Mouse (Mus musculus): ENCODE data around the gene Gga3. TPM values are rescaled to one million over a fixed set of nuclear protein-coding genes. Genes with fewer than 3 reads are reported as not detected.

Gene Gga3
- polyA plus RNA-seq, 1 experiment from 2014 or later, result 31.0 TPM

DNA sequence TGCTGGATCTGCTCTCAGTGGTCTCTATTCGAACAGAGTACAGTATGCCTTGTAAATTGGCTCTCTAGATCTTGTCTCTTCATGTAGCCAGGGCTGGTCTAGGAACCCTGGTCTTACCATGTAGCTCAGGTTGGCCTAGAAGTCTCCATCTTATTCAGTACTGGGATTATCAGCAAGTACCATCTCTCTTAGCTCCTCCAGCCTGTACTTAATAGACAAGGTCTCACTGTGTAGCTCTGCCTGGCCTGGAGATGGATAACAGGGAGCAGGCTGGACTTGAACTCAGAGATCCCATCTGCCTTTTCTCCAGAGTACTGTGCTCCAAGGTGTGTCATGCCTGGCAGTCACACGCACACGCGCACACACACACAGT lies 37.8 kb upstream of the Gga3 start:
- in situ Hi-C loops (cut with MboI; ENCODE audit: low pct_unique_long_range_greater_than_20kb), result loop anchor here (5.0 to 10.0 kb wide), 2 partner anchors 71 to 233 kb away; no protein-coding TSS in a partner anchor
- TF ChIP-seq CTCF (IDR thresholded peaks at IDR 0.05), result no peak
- H3K27me3 ChIP-seq, result no peaks in the 10 kb centered on the region
- DNase-seq (ENCODE audit: low read depth, low spot score), result no peak
- ATAC-seq, result no peak
- ChIA-PET CTCF (interaction anchor here (1.1 to 1.4 kb wide), 2 partner anchors 10 to 72 kb away, joined by 4 to 5 read pairs; no protein-coding TSS in a partner anchor), POLR2A (no interaction called here)

GRCm38 (mm10) chr11:115640978-115641663 lies 37.3 kb upstream of the Gga3 start:
- no peak for DNase-seq (ENCODE audit: low read depth, low spot score)
- no peaks in the 10 kb centered on the region for H3K27me3 ChIP-seq
- no peak for TF ChIP-seq CTCF (IDR thresholded peaks at IDR 0.05)
- CTCF ChIA-PET, result interaction anchor here (1.1 to 1.4 kb wide), 3 partner anchors 10 to 72 kb away, joined by 3 to 5 read pairs (median 4); no protein-coding TSS in a partner anchor
- ATAC-seq, result no peak
- in situ Hi-C loops (cut with MboI; ENCODE audit: low pct_unique_long_range_greater_than_20kb), result loop anchor here (5.0 to 10.0 kb wide), 2 partner anchors 71 to 234 kb away; no protein-coding TSS in a partner anchor
- POLR2A ChIA-PET, result no interaction called here

- no peak for ATAC-seq
- H3K27me3 ChIP-seq, result no peaks in the 10 kb centered on the region
- POLR2A ChIA-PET, result no interaction called here
- no peak for TF ChIP-seq CTCF (IDR thresholded peaks at IDR 0.05)
- DNase-seq (ENCODE audit: low read depth, low spot score), result no peak
- in situ Hi-C loops (cut with MboI; ENCODE audit: low pct_unique_long_range_greater_than_20kb), result loop anchor here (5.0 to 10.0 kb wide), 2 partner anchors 72 to 234 kb away; no protein-coding TSS in a partner anchor
- CTCF ChIA-PET, result interaction anchor here (1.3 kb wide), 1 partner anchor 65 kb away, joined by 3 read pairs; no protein-coding TSS in a partner anchor
These were observed 36.5 kb upstream of the Gga3 start for GRCm38 (mm10) chr11:115640311-115640828.

- POLR2A ChIA-PET, result no interaction called here
- DNase-seq (ENCODE audit: low read depth, low spot score) (no peak), ATAC-seq (no peak)
- TF ChIP-seq CTCF (IDR thresholded peaks at IDR 0.05), result no peak
- no peaks in the 10 kb centered on the region for H3K27me3 ChIP-seq
- CTCF ChIA-PET, result interaction anchor here (1.3 kb wide), 1 partner anchor 66 kb away, joined by 3 read pairs; no protein-coding TSS in a partner anchor
- in situ Hi-C loops (cut with MboI; ENCODE audit: low pct_unique_long_range_greater_than_20kb), result loop anchor here (5.0 kb wide), 1 partner anchor 173 kb away; the partner anchor contains the start of genes Caskin2 and Tsen54
These were observed 35.7 kb upstream of the Gga3 start for GRCm38 (mm10) chr11:115639540-115639939.

DNA sequence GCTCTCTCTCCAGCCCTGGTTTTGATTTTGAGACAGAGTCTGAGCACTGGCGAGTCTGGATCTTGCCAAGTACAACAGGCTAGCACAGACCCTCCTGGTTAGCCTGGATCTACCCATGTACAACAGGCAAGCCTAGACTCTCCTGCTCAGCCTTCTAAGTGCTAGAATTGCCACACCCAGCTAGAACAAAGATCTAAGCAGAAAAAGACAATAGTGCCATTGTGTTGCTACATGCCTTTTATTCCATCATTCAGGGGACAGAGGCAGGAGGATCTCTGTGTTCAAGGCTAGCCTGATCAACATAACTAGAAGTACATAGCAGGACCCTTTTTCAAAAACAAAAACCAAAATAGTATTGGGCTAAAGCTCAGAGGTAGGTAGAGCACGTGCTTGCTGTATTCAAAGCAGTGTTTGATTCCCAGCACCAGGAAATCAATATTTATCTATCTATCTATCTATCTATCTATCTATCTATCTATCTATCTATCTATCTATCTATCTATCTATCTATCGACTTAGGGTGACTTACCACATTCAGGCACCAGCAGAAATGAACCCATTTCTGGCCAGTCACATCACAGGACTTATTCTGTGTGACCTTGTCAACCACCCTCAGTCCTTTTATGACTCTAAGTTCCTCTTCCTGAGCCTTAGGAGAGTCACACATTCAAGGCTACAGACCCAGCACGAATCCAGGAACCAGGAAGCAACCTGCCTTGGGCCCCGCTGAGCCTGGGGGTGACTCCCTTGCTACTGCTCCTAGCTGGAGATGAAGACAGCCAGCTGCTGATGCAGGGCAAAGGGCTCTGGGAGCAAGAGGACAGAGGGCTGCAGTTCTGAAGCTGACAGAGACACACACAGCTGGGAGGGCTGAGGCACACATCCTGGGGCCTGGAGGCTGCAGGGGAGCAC lies 34.9 kb upstream of the Gga3 start:
- in situ Hi-C loops (cut with MboI; ENCODE audit: low pct_unique_long_range_greater_than_20kb), result loop anchor here (5.0 kb wide), 1 partner anchor 174 kb away; the partner anchor contains the start of genes Caskin2 and Tsen54
- CTCF ChIA-PET, result interaction anchor here (0.6 to 1.6 kb wide), 2 partner anchors 8 to 84 kb away, joined by 3 read pairs; no protein-coding TSS in a partner anchor
- DNase-seq (ENCODE audit: low read depth, low spot score), result no peak
- TF ChIP-seq CTCF (IDR thresholded peaks at IDR 0.05), result no peak
- POLR2A ChIA-PET, result interaction anchor here (0.6 kb wide), 1 partner anchor 459 kb away, joined by 4 read pairs; no protein-coding TSS in a partner anchor
- no peaks in the 10 kb centered on the region for H3K27me3 ChIP-seq
- ATAC-seq, result no peak

GRCm38 (mm10) chr11:115636960-115637359 lies 33.1 kb upstream of the Gga3 start:
- ATAC-seq (no peak), DNase-seq (ENCODE audit: low read depth, low spot score) (no peak)
- in situ Hi-C loops (cut with MboI; ENCODE audit: low pct_unique_long_range_greater_than_20kb), result loop anchor here (5.0 kb wide), 1 partner anchor 175 kb away; the partner anchor contains the start of genes Caskin2 and Tsen54
- H3K27me3 ChIP-seq, result no peaks in the 10 kb centered on the region
- ChIA-PET POLR2A (no interaction called here), CTCF (interaction anchor here (1.6 kb wide), 1 partner anchor 86 kb away, joined by 3 read pairs; no protein-coding TSS in a partner anchor)
- no peak for TF ChIP-seq CTCF (IDR thresholded peaks at IDR 0.05)

- no peak for ATAC-seq
- in situ Hi-C loops (cut with MboI; ENCODE audit: low pct_unique_long_range_greater_than_20kb), result loop anchor here (5.0 kb wide), 1 partner anchor 177 kb away; the partner anchor contains the start of genes Caskin2 and Tsen54
- no peaks in the 10 kb centered on the region for H3K27me3 ChIP-seq
- ChIA-PET POLR2A (no interaction called here), CTCF (interaction anchor here (1.2 to 1.4 kb wide), 2 partner anchors 12 to 79 kb away, joined by 3 to 5 read pairs; no protein-coding TSS in a partner anchor)
- no peak for TF ChIP-seq CTCF (IDR thresholded peaks at IDR 0.05)
- no peak for DNase-seq (ENCODE audit: low read depth, low spot score)
These were observed 31.6 kb upstream of the Gga3 start for GRCm38 (mm10) chr11:115635484-115635883.

GRCm38 (mm10) chr11:115635041-115635440 lies 31.2 kb upstream of the Gga3 start:
- ChIA-PET CTCF (interaction anchor here (1.2 to 1.4 kb wide), 2 partner anchors 12 to 80 kb away, joined by 3 to 5 read pairs; no protein-coding TSS in a partner anchor), POLR2A (no interaction called here)
- ATAC-seq, result no peak
- no peak for DNase-seq (ENCODE audit: low read depth, low spot score)
- H3K27me3 ChIP-seq, result no peaks in the 10 kb centered on the region
- TF ChIP-seq CTCF (IDR thresholded peaks at IDR 0.05), result no peak
- in situ Hi-C loops (cut with MboI; ENCODE audit: low pct_unique_long_range_greater_than_20kb), result loop anchor here (5.0 kb wide), 1 partner anchor 177 kb away; the partner anchor contains the start of genes Caskin2 and Tsen54

GRCm38 (mm10) chr11:115634109-115634508 lies 30.3 kb upstream of the Gga3 start:
- POLR2A ChIA-PET, result no interaction called here
- in situ Hi-C loops (cut with MboI; ENCODE audit: low pct_unique_long_range_greater_than_20kb), result no loop called here
- H3K27me3 ChIP-seq, result no peaks in the 10 kb centered on the region
- CTCF ChIA-PET, result interaction anchor here (1.2 to 1.5 kb wide), 3 partner anchors 13 to 81 kb away, joined by 3 to 5 read pairs (median 3); no protein-coding TSS in a partner anchor
- TF ChIP-seq CTCF (IDR thresholded peaks at IDR 0.05), result no peak
- ATAC-seq (no peak), DNase-seq (ENCODE audit: low read depth, low spot score) (no peak)

DNA sequence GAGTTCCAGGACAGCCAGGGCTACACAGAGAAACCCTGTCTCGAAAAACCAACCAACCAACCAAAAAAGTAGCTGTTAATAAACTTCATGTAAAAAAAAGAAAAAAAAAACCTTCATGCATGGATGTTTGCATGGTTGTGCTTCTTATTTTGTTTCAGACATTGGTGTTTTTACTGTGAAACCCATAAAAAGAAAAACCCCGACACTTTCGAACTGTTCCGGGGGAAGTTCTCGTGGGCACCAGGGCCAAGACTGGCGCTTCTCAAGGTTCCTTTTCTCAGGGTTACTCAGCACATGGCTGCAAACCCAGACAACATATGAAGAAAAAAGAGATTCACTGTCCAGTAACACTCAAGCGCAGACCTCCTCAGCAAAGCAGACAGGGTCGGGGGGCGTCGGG lies 29.0 kb upstream of the Gga3 start:
- ChIA-PET CTCF (interaction anchor here (1.7 to 2.6 kb wide), 5 partner anchors 14 to 85 kb away, joined by 6 to 23 read pairs (median 8); no protein-coding TSS in a partner anchor), POLR2A (no interaction called here)
- no peak for TF ChIP-seq CTCF (IDR thresholded peaks at IDR 0.05)
- ATAC-seq (no peak), DNase-seq (ENCODE audit: low read depth, low spot score) (no peak)
- H3K27me3 ChIP-seq, result no peaks in the 10 kb centered on the region
- in situ Hi-C loops (cut with MboI; ENCODE audit: low pct_unique_long_range_greater_than_20kb), result no loop called here
